In the genomic region with DNA sequence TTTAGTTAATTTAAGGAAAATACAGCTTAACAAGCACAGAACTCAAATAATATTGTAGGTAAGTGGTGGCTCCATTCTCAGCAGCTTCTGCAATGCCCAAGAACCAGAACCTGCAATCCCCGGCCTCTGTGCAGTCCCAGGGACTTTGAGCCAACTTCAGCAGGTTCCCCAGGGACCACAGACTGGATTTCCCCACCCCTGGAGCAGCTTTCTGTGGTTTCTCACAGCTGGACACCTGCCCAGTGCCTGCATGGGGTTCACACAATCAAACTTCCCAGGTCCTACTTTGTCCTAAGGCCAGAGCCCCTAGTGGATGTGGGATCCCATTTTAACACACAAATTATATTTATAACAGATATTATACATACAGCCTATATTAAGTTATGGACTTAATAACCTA, we compare ENCODE assay signal across 22 mouse cellular contexts.
DNase-seq lines count a peak whose midpoint lies in the region; ATAC-seq lines count a peak whose summit lies in the region.
"Had no signal": no experiment of that assay in that cellular context is flagged by ENCODE, and none has a peak within 500 bp of the region (broad histone marks: within the 10 kb centered on the region; RNA-seq: fewer than 3 reads in every experiment).

No protein-coding gene starts in this region.

- no peak overlapping the region for H3K4me2 ChIP-seq in kidney, embryonic 16.5 days (replicated peaks; ENCODE audit: low read depth, low read length)
- H3K4me2 ChIP-seq: embryonic facial prominence, embryonic 12.5 days; heart, embryonic 11.5 days; heart, embryonic 15.5 days; hindbrain, embryonic 13.5 days had no signal

- no peak overlapping the region for H3K9ac ChIP-seq in kidney, embryonic 16.5 days (replicated peaks; ENCODE audit: low read length)
- H3K9ac ChIP-seq: embryonic facial prominence, embryonic 12.5 days; heart, embryonic 15.5 days; hindbrain, embryonic 13.5 days had no signal

- H3K4me1 ChIP-seq in kidney, embryonic 16.5 days (ENCODE audit: insufficient read depth, low read length) = no peaks in the 10 kb centered on the region
- H3K4me1 ChIP-seq: embryonic facial prominence, embryonic 12.5 days; heart, embryonic 15.5 days; hindbrain, embryonic 13.5 days had no signal

- H3K27ac ChIP-seq in kidney, embryonic 16.5 days (ENCODE audit: low read length) = no peak overlapping the region
- H3K27ac ChIP-seq: embryonic facial prominence, embryonic 12.5 days; gastrocnemius, adult 2 months; heart, embryonic 15.5 days; hindbrain, embryonic 13.5 days; hindbrain, postnatal 0 days had no signal

- ATAC-seq in kidney, embryonic 16.5 days (ENCODE audit: low FRiP score, low TSS enrichment) = no peak
- no peak for ATAC-seq in activated CD4-positive, CD25-positive, alpha-beta regulatory T cell, adult 4 months
- ATAC-seq: CD4-positive, CD25-positive, alpha-beta regulatory T cell, adult 4 months; forebrain, embryonic 16.5 days; hindbrain, postnatal 0 days had no signal

- no peaks in the 10 kb centered on the region for H3K9me3 ChIP-seq in kidney, embryonic 16.5 days (ENCODE audit: low read length)
- H3K9me3 ChIP-seq: embryonic facial prominence, embryonic 12.5 days; heart, embryonic 15.5 days; hindbrain, embryonic 13.5 days had no signal

- no peak overlapping the region for H3K4me3 ChIP-seq in kidney, embryonic 16.5 days (ENCODE audit: low read length)
- H3K4me3 ChIP-seq: embryonic facial prominence, embryonic 12.5 days; gastrocnemius, adult 2 months; heart, embryonic 15.5 days; hindbrain, embryonic 13.5 days had no signal

- no peaks in the 10 kb centered on the region for H3K36me3 ChIP-seq in kidney, embryonic 16.5 days (ENCODE audit: insufficient read depth, low read length)
- H3K36me3 ChIP-seq: embryonic facial prominence, embryonic 12.5 days; G1E; heart, embryonic 15.5 days; hindbrain, embryonic 13.5 days had no signal

- DNase-seq in kidney, postnatal 10 days = peak; percentile 10
- DNase-seq in 3134 (ENCODE audit: extremely low read depth, insufficient read length, low spot score) = peak; percentile 22
- peak; percentile 3 for DNase-seq in NIH3T3 (ENCODE audit: low read depth)
- DNase-seq in adrenal gland, postnatal 14 days = peak; percentile 69
- no peak for DNase-seq in retina, embryonic 14.5 days (ENCODE audit: low spot score)
- DNase-seq: B cell, adult 2 months; cerebellum, adult 11 months; cerebellum, adult 8-10 months; gastrocnemius, adult 2 months; gastrocnemius, postnatal 36 days; heart, adult 18-20 months; kidney, adult 11 months had no signal

- WGBS in kidney, embryonic 16.5 days = 56% methylated on average over 1 of the region's 1 CpGs

- no peaks in the 10 kb centered on the region for H3K27me3 ChIP-seq in kidney, embryonic 16.5 days (ENCODE audit: insufficient read depth, low read length)
- H3K27me3 ChIP-seq: embryonic facial prominence, embryonic 12.5 days; heart, embryonic 15.5 days; hindbrain, embryonic 13.5 days had no signal
